Mouse (Mus musculus): ENCODE data around the gene Dcun1d3. TPM values are rescaled to one million over a fixed set of nuclear protein-coding genes. Genes with fewer than 3 reads are reported as not detected.

Dcun1d3 gene
- total and polyA plus RNA-seq, 3 experiments: 3.2 to 5.2 (median 4.2) TPM

- no peaks in the 10 kb centered on the region for H3K27me3 ChIP-seq (replicated peaks)
Observed at GRCm38 (mm10) chr7:119855031-119855430, 41.1 kb downstream of the Dcun1d3 start.

GRCm38 (mm10) chr7:119854362-119854761 lies 41.7 kb downstream of the Dcun1d3 start:
- DNase-seq (ENCODE audit: extremely low read depth): no peak
- TF ChIP-seq CTCF (conservative IDR thresholded peaks at IDR 0.05 in 1 of 2, IDR thresholded peaks at IDR 0.05 in 1 of 2; ENCODE audit: low read depth in 2 of 2, low read length in 2 of 2) (no peak), IRF4 (IDR thresholded peaks at IDR 0.05; ENCODE audit: low read depth, low read length) (no peak), USF1 (IDR thresholded peaks at IDR 0.05; ENCODE audit: low read depth, low read length) (no peak), SMC3 (IDR thresholded peaks at IDR 0.05; ENCODE audit: low read depth, low read length) (no peak), POLR2A (IDR thresholded peaks at IDR 0.05; ENCODE audit: low read depth, low read length) (no peak), USF2 (conservative IDR thresholded peaks at IDR 0.05; ENCODE audit: low read depth, low read length) (no peak), ZKSCAN1 (IDR thresholded peaks at IDR 0.05; ENCODE audit: borderline replicate concordance, low read depth, low read length) (no peak), SIN3A (IDR thresholded peaks at IDR 0.05; ENCODE audit: low read length) (no peak), POLR2AphosphoS2 (IDR thresholded peaks at IDR 0.05; ENCODE audit: low read depth, low read length) (no peak), NELFE (IDR thresholded peaks at IDR 0.05; ENCODE audit: low read depth, low read length) (no peak), CHD1 (IDR thresholded peaks at IDR 0.05; ENCODE audit: low read depth, low read length) (no peak), HCFC1 (IDR thresholded peaks at IDR 0.05; ENCODE audit: low read depth, low read length) (no peak), ZMIZ1 (IDR thresholded peaks at IDR 0.05; ENCODE audit: low read depth, low read length) (no peak), TBP (conservative IDR thresholded peaks at IDR 0.05; ENCODE audit: low read depth, low read length) (no peak), ZC3H11A (IDR thresholded peaks at IDR 0.05; ENCODE audit: low read depth, low read length) (no peak), ZNF384 (IDR thresholded peaks at IDR 0.05; ENCODE audit: low read depth, low read length) (no peak), ELF1 (IDR thresholded peaks at IDR 0.05; ENCODE audit: low read depth, low read length) (no peak)
- H3K27me3 ChIP-seq (replicated peaks): no peaks in the 10 kb centered on the region
- H3K36me3 ChIP-seq (replicated peaks in 1 of 2; ENCODE audit: control insufficient read depth in 1 of 2, insufficient read depth in 1 of 2, low read length in 1 of 2): peaks cover 6 to 70% of the 10 kb centered on the region in 2 experiments
- in situ Hi-C loops (cut with MboI; ENCODE audit: low pct_ligation_motif_present, low pct_unique_long_range_greater_than_20kb, low sequenced_read_pairs): loop anchor here (25.0 kb wide), 1 partner anchor 208 kb away; no protein-coding TSS in a partner anchor
- H3K4me3 ChIP-seq (replicated peaks in 1 of 3; ENCODE audit: low read depth in 2 of 3, low read length in 2 of 3, poor library complexity in 1 of 3): no peak overlapping the region
- H3K9ac ChIP-seq (ENCODE audit: insufficient read depth, low read depth): no peak overlapping the region
- H3K9me3 ChIP-seq (replicated peaks; ENCODE audit: low read length): no peaks in the 10 kb centered on the region
- H3K4me1 ChIP-seq (ENCODE audit: control insufficient read depth in 1 of 2, insufficient read depth in 2 of 2): peaks cover 9 to 36% of the 10 kb centered on the region in 2 experiments
- no peak overlapping the region for H3K4me2 ChIP-seq (ENCODE audit: insufficient read depth, low read depth, poor library complexity, severe bottlenecking)
- dilution Hi-C loops (cut with MboI; ENCODE audit: extremely low pct_ligation_motif_present, extremely low pct_unique_long_range_greater_than_20kb, low sequenced_read_pairs): no loop called here
- H3K27ac ChIP-seq (ENCODE audit: insufficient read depth, low read depth): no peak overlapping the region
- H3K79me2 ChIP-seq (replicated peaks; ENCODE audit: control insufficient read depth, extremely low read depth, insufficient read depth, poor library complexity, severe bottlenecking): no peaks in the 10 kb centered on the region

More at GRCm38 (mm10) chr7:119855031-119855430, 41.1 kb downstream of the Dcun1d3 start:
- no peak for TF ChIP-seq RCOR1 (conservative IDR thresholded peaks at IDR 0.05; ENCODE audit: low read depth, low read length)
- no peak for TF ChIP-seq POLR2AphosphoS2 (IDR thresholded peaks at IDR 0.05; ENCODE audit: low read depth, low read length)
- TF ChIP-seq NELFE (IDR thresholded peaks at IDR 0.05; ENCODE audit: low read depth, low read length): no peak
- TF ChIP-seq USF2 (conservative IDR thresholded peaks at IDR 0.05; ENCODE audit: low read depth, low read length): no peak
- TF ChIP-seq MXI1 (IDR thresholded peaks at IDR 0.05; ENCODE audit: low read depth, low read length): no peak
- TF ChIP-seq UBTF (IDR thresholded peaks at IDR 0.05; ENCODE audit: low read depth, low read length): no peak
- no peak for TF ChIP-seq TCF12 (IDR thresholded peaks at IDR 0.05; ENCODE audit: low read depth, low read length)
- no peak for TF ChIP-seq SMC3 (IDR thresholded peaks at IDR 0.05; ENCODE audit: low read depth, low read length)
- TF ChIP-seq ZMIZ1 (IDR thresholded peaks at IDR 0.05; ENCODE audit: low read depth, low read length): no peak
- TF ChIP-seq MYC (IDR thresholded peaks at IDR 0.05; ENCODE audit: low read depth, low read length): no peak
- TF ChIP-seq JUN (IDR thresholded peaks at IDR 0.05; ENCODE audit: insufficient read depth, low read depth, low read length): no peak
- TF ChIP-seq ZNF384 (IDR thresholded peaks at IDR 0.05; ENCODE audit: low read depth, low read length): no peak
- TF ChIP-seq ETS1 (conservative IDR thresholded peaks at IDR 0.05; ENCODE audit: low read depth, low read length): no peak
- no peak for TF ChIP-seq CHD1 (IDR thresholded peaks at IDR 0.05; ENCODE audit: low read depth, low read length)
- no peak for TF ChIP-seq ZKSCAN1 (IDR thresholded peaks at IDR 0.05; ENCODE audit: borderline replicate concordance, low read depth, low read length)
- H3K4me3 ChIP-seq (replicated peaks in 1 of 3; ENCODE audit: low read depth in 2 of 3, low read length in 2 of 3, poor library complexity in 1 of 3): no peak overlapping the region
- no peaks in the 10 kb centered on the region for H3K9me3 ChIP-seq (replicated peaks; ENCODE audit: low read length)
- DNase-seq (ENCODE audit: extremely low read depth): no peak
- H3K79me2 ChIP-seq (replicated peaks; ENCODE audit: control insufficient read depth, extremely low read depth, insufficient read depth, poor library complexity, severe bottlenecking): no peaks in the 10 kb centered on the region
- in situ Hi-C loops (cut with MboI; ENCODE audit: low pct_ligation_motif_present, low pct_unique_long_range_greater_than_20kb, low sequenced_read_pairs) (loop anchor here (25.0 kb wide), 1 partner anchor 207 kb away; no protein-coding TSS in a partner anchor), dilution Hi-C loops (cut with MboI; ENCODE audit: extremely low pct_ligation_motif_present, extremely low pct_unique_long_range_greater_than_20kb, low sequenced_read_pairs) (no loop called here)
- no peak overlapping the region for H3K4me2 ChIP-seq (ENCODE audit: insufficient read depth, low read depth, poor library complexity, severe bottlenecking)
- H3K9ac ChIP-seq (ENCODE audit: insufficient read depth, low read depth): no peak overlapping the region
- no peak overlapping the region for H3K27ac ChIP-seq (ENCODE audit: insufficient read depth, low read depth)
- H3K4me1 ChIP-seq (ENCODE audit: control insufficient read depth in 1 of 2, insufficient read depth in 2 of 2): peaks cover 13 to 42% of the 10 kb centered on the region in 2 experiments
- H3K36me3 ChIP-seq (replicated peaks in 1 of 2; ENCODE audit: control insufficient read depth in 1 of 2, insufficient read depth in 1 of 2, low read length in 1 of 2): peaks cover 6 to 67% of the 10 kb centered on the region in 2 experiments
